Mouse (Mus musculus): ENCODE results near the gene Gm20388. TPM values are rescaled to one million over a fixed set of nuclear protein-coding genes. Genes with fewer than 3 reads are reported as not detected.
"Not testable (repeated sequence)": the region's sequence is repeated elsewhere in the genome, so short reads cannot be mapped to it uniquely, and the experiment has no call there.

Gm20388 gene
- polyA plus RNA-seq, 1 experiment = 18.7 TPM

- 0 out of 2 replicates have a peak, but pooled peaks cover 2% of the 10 kb centered on the region for H3K4me1 ChIP-seq (ENCODE audit: control insufficient read depth, insufficient read depth, low read length)
- no peak for DNase-seq
- no peak overlapping the region for H3K4me3 ChIP-seq (replicated peaks; ENCODE audit: insufficient read depth, low read depth, low read length)
- no peak overlapping the region for H3K27ac ChIP-seq (ENCODE audit: insufficient read depth, low read length)
- WGBS = 80% methylated on average over 10 of the region's 10 CpGs
- H3K27me3 ChIP-seq (ENCODE audit: control insufficient read depth, insufficient read depth, low read length) = no peaks in the 10 kb centered on the region; the same call in 1 of the 2 replicates
- no peak for TF ChIP-seq CTCF (IDR thresholded peaks at IDR 0.05; ENCODE audit: borderline replicate concordance, insufficient read depth, low read depth, low read length)
- no peak for TF ChIP-seq POLR2A (IDR thresholded peaks at IDR 0.05; ENCODE audit: borderline replicate concordance, insufficient read depth, low read length)
These were observed 1391.5 kb downstream of the Gm20388 start for GRCm38 (mm10) chr8:121301978-121302649.

- TF ChIP-seq CTCF (IDR thresholded peaks at IDR 0.05; ENCODE audit: borderline replicate concordance, insufficient read depth, low read depth, low read length) (no peak), POLR2A (IDR thresholded peaks at IDR 0.05; ENCODE audit: borderline replicate concordance, insufficient read depth, low read length) (no peak)
- H3K27ac ChIP-seq (ENCODE audit: insufficient read depth, low read length) = no peak overlapping the region
- H3K4me1 ChIP-seq (ENCODE audit: control insufficient read depth, insufficient read depth, low read length) = peaks cover 9% of the 10 kb centered on the region; the same call in 1 of the 2 replicates
- H3K4me3 ChIP-seq (replicated peaks; ENCODE audit: insufficient read depth, low read depth, low read length) = no peak overlapping the region
- 10% methylated on average over 7 of the region's 7 CpGs for WGBS
- DNase-seq = peak; percentile 19 to 42
- no peaks in the 10 kb centered on the region for H3K27me3 ChIP-seq (ENCODE audit: control insufficient read depth, insufficient read depth, low read length)
These were observed 1397.1 kb downstream of the Gm20388 start for GRCm38 (mm10) chr8:121307723-121308122.

GRCm38 (mm10) chr8:121310976-121311819 lies 1400.6 kb downstream of the Gm20388 start:
- Histone ChIP-seq H3K27me3 (ENCODE audit: control insufficient read depth, insufficient read depth, low read length) (no peaks in the 10 kb centered on the region), H3K4me1 (ENCODE audit: control insufficient read depth, insufficient read depth, low read length) (peaks cover 9% of the 10 kb centered on the region; the same call in 1 of the 2 replicates), H3K4me3 (replicated peaks; ENCODE audit: insufficient read depth, low read depth, low read length) (no peak overlapping the region), H3K27ac (ENCODE audit: insufficient read depth, low read length) (no peak overlapping the region)
- 18% methylated on average over 25 of the region's 25 CpGs for WGBS
- TF ChIP-seq CTCF (IDR thresholded peaks at IDR 0.05; ENCODE audit: borderline replicate concordance, insufficient read depth, low read depth, low read length) = peak; percentile 31; the same call in 1 of the 2 replicates
- TF ChIP-seq POLR2A (IDR thresholded peaks at IDR 0.05; ENCODE audit: borderline replicate concordance, insufficient read depth, low read length) = no peak
- DNase-seq = peak; percentile 39 to 50

GRCm38 (mm10) chr8:121313458-121313857 lies 1402.8 kb downstream of the Gm20388 start:
- whole genome bisulfite sequencing = 30% methylated on average over 6 of the region's 6 CpGs
- TF ChIP-seq POLR2A (IDR thresholded peaks at IDR 0.05; ENCODE audit: borderline replicate concordance, insufficient read depth, low read length) (no peak), CTCF (IDR thresholded peaks at IDR 0.05; ENCODE audit: borderline replicate concordance, insufficient read depth, low read depth, low read length) (no peak)
- H3K27me3 ChIP-seq (ENCODE audit: control insufficient read depth, insufficient read depth, low read length) = no peaks in the 10 kb centered on the region
- H3K4me1 ChIP-seq (ENCODE audit: control insufficient read depth, insufficient read depth, low read length) = no peaks in the 10 kb centered on the region
- no peak overlapping the region for H3K27ac ChIP-seq (ENCODE audit: insufficient read depth, low read length)
- H3K4me3 ChIP-seq (replicated peaks; ENCODE audit: insufficient read depth, low read depth, low read length) = no peak overlapping the region
- peak in 1 of 2 experiments; percentile 9 for DNase-seq

- no peak for DNase-seq
- Histone ChIP-seq H3K27ac (ENCODE audit: insufficient read depth, low read length) (no peak overlapping the region), H3K4me3 (replicated peaks; ENCODE audit: insufficient read depth, low read depth, low read length) (no peak overlapping the region), H3K4me1 (ENCODE audit: control insufficient read depth, insufficient read depth, low read length) (no peaks in the 10 kb centered on the region), H3K27me3 (ENCODE audit: control insufficient read depth, insufficient read depth, low read length) (no peaks in the 10 kb centered on the region)
- TF ChIP-seq POLR2A (IDR thresholded peaks at IDR 0.05; ENCODE audit: borderline replicate concordance, insufficient read depth, low read length) (no peak), CTCF (IDR thresholded peaks at IDR 0.05; ENCODE audit: borderline replicate concordance, insufficient read depth, low read depth, low read length) (no peak)
- WGBS = 86% methylated on average over 5 of the region's 5 CpGs
These were observed 1403.4 kb downstream of the Gm20388 start for GRCm38 (mm10) chr8:121314036-121314435.

- WGBS = 81% methylated on average over 3 of the region's 3 CpGs
- Histone ChIP-seq H3K4me3 (replicated peaks; ENCODE audit: insufficient read depth, low read depth, low read length) (no peak overlapping the region), H3K27me3 (ENCODE audit: control insufficient read depth, insufficient read depth, low read length) (no peaks in the 10 kb centered on the region), H3K27ac (ENCODE audit: insufficient read depth, low read length) (no peak overlapping the region), H3K4me1 (ENCODE audit: control insufficient read depth, insufficient read depth, low read length) (no peaks in the 10 kb centered on the region)
- no peak for DNase-seq
- no peak for TF ChIP-seq POLR2A (IDR thresholded peaks at IDR 0.05; ENCODE audit: borderline replicate concordance, insufficient read depth, low read length)
- no peak for TF ChIP-seq CTCF (IDR thresholded peaks at IDR 0.05; ENCODE audit: borderline replicate concordance, insufficient read depth, low read depth, low read length)
These were observed 1404.9 kb downstream of the Gm20388 start for GRCm38 (mm10) chr8:121315569-121315968.

- H3K27me3 ChIP-seq (ENCODE audit: control insufficient read depth, insufficient read depth, low read length) = no peaks in the 10 kb centered on the region
These were observed 1405.4 kb downstream of the Gm20388 start for GRCm38 (mm10) chr8:121316009-121316408.

GRCm38 (mm10) chr8:121318756-121319155 lies 1408.1 kb downstream of the Gm20388 start:
- H3K27ac ChIP-seq (ENCODE audit: insufficient read depth, low read length); H3K27me3 ChIP-seq (ENCODE audit: control insufficient read depth, insufficient read depth, low read length); DNase-seq; H3K4me3 ChIP-seq (replicated peaks; ENCODE audit: insufficient read depth, low read depth, low read length); H3K4me1 ChIP-seq (ENCODE audit: control insufficient read depth, insufficient read depth, low read length): not testable (repeated sequence)
- 12% methylated on average over 10 of the region's 19 CpGs for WGBS

More at GRCm38 (mm10) chr8:121316009-121316408, 1405.4 kb downstream of the Gm20388 start:
- TF ChIP-seq POLR2A (IDR thresholded peaks at IDR 0.05; ENCODE audit: borderline replicate concordance, insufficient read depth, low read length) (no peak), CTCF (IDR thresholded peaks at IDR 0.05; ENCODE audit: borderline replicate concordance, insufficient read depth, low read depth, low read length) (no peak)
- 76% methylated on average over 18 of the region's 18 CpGs for WGBS
- H3K4me3 ChIP-seq (replicated peaks; ENCODE audit: insufficient read depth, low read depth, low read length) = no peak overlapping the region
- H3K4me1 ChIP-seq (ENCODE audit: control insufficient read depth, insufficient read depth, low read length) = no peaks in the 10 kb centered on the region
- no peak overlapping the region for H3K27ac ChIP-seq (ENCODE audit: insufficient read depth, low read length)
- DNase-seq = no peak
